Mouse (Mus musculus): ENCODE measurements around the gene Ppfibp1.

DNA sequence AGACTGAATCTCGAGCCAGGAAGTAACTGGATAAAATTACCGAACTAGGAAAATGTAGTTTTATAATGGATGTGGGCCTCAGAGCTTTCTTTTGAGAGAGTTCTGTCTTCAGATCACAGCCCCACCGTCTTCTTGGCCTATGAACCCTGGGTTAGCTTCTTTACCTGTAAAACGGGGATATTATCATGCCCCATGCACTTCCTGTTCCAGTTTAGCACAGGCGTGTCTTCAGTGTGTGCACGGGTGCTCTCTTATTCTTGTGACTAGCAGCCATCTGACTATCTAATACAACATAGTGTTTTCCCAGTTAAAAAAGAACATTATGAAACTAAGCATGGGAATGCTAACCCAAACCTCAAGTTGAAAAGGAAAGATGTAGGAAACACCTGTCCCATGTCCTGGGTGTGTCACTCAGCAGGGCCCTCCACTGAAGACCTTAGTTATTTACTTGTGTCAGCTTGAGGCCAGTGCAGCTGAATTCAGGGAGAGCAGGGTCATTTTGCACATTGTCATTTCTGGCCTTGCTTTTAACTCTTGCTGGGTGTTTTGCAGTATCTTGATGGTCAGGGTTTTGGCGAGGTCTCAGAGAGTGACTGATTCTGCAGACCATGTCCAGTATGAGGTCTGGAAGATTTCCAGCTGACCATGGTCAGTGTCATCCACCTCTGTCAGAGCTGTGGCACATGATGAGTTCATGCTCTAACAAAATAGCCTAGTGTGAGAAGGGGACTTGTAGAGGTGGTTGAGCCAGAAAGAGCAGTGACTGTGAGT is 53.4 kb downstream of the Ppfibp1 start:
- TF ChIP-seq CTCF (IDR thresholded peaks at IDR 0.05) (no peak), EP300 (IDR thresholded peaks at IDR 0.05) (no peak)
